Mouse (Mus musculus) MEL-GATA-1-ER (cell line): ENCODE measurements around the gene Olfr889.
"Not testable (repeated sequence)": the region's sequence is repeated elsewhere in the genome, so short reads cannot be mapped to it uniquely, and the experiment has no call there.

Source experiments
- DNase-seq: peaks from one replicate; pipeline ENCODE4 v3.0.0-alpha.2; 2012; ENCODE audit warnings: low read depth; ENCODE audit errors: extremely low read depth

Gene Olfr889

DNA sequence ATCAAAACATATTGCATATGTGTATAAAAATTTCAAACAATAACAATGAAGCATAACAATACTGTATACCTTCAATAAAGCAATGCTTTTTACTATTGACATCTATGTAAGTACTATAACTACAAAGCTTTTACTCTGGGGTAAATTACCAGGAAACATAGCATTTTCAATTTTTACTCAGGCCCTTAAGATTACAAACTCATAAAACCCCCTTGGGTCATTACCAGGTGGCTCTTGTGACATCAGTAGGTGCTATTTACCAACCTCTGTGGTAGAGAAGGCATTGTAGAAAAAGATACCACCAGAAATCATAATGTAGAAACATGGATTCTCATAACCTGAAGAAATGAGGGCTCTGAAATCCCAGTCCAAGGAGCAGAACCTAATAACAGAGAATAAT lies at the start of gene Olfr889:
Olfr889 (plus strand) TSS at position 301 of the 400 bp plus-strand sequence.
- no peak for DNase-seq

DNA sequence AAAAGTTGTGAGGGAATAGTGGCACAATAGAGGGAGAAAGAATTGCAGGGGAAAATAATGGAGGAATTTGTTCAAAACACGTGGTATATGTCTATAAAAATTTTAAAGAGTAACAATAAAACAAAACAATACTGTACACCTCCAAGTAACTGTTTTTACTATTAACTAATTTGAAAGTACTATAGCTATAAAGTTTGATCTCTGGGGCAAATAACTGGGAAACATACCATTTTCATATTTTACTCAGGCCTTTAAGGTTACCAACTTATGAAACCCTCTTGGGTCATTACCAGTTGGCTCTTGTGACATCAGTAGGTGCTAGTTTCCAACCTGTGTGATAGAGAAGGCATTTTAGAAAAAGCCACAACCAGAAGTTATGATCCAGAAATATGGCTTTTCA lies 31.2 kb upstream of the Olfr889 start, which contains the start of gene Olfr887:
Olfr887 (plus strand) TSS at position 301 of the 400 bp plus-strand sequence.
- DNase-seq, result no peak

DNA sequence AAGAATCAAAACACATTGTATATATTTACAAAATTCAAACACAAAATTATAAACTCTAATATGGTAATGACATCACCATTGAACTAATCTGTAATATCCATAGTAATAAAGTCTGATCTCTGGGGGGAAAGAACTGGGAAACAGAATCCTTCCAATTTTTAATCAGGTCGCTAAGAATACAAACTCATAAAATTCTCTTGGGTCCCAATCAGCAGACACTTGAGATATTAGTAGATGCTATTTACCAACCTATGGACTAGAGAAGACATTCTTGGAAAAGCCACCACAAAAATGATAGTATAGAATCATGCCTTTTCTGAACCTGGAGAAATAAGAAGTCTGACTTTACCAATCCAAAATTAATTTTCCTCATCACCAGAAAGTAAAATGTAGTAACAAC lies 7.2 kb upstream of the Olfr889 start, which contains the start of gene Olfr888:
Olfr888 (plus strand) TSS at position 301 of the 400 bp plus-strand sequence.
- no peak for DNase-seq

DNA sequence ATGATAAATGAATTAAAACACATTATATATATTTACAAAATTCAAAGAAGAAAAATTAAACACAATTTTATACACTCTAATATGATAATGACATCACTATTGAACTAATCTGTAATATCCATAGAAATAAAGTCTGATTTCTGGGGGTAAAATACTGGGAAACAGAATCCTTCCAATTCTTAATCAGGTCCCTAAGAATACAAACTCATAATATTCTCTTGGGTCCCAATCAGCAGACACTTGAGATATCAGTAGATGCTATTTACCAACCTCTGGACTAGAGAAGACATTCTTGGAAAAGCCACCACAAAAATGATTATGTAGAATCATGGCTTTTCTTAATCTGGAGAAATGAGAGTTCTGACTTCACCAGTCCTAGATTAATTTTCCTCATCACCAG lies 27.2 kb downstream of the Olfr889 start, which contains the start of gene Olfr890:
Olfr890 (plus strand) TSS at position 301 of the 400 bp plus-strand sequence.
- DNase-seq, result no peak

DNA sequence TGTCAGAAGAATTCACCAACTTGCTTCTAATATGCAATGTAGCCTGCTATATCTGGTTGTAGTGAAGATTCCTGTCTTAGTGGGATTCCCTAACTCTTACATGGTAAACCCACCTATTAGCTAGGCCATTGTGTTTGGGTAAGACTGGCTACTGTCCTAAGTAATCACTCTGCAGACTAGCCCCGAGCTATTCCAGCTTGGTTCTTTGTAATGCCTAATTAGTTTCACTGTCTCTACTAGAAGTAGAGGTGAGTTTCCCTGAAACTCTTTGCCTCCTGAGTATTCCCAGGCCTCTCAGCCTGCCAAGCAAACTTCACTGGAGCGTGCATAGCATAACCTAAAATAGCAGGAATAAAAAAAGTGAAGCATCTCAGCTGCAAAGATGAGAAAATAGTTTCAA lies 53.3 kb downstream of the Olfr889 start:
- DNase-seq, result not testable (repeated sequence)
